In the genomic region with DNA sequence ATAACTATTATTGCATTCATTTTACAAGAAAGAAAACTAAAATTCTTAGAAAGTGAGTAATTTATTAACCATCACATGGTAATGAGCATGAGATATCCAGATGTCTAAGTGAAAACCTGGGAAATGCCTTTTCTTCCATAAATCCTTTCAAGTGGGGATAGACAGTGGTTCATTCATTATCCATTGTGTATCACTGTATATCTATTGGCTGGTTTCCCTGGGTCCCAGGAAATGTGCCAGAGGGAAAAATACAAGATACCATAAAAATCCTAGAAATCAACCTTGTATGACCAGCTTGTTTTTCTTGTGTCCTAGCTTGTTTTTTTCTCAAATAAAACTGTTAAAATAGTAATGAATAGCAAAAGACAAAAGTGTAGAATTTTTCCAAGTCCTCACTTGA, we compare ENCODE assay signal across 16 mouse cellular contexts.
DNase-seq lines count a peak whose midpoint lies in the region; TF ChIP-seq lines count a peak whose summit lies in the region.
"Had no signal": no experiment of that assay in that cellular context is flagged by ENCODE, and none has a peak within 500 bp of the region (broad histone marks: within the 10 kb centered on the region; RNA-seq: fewer than 3 reads in every experiment).

No protein-coding gene starts in this region.

- intact Hi-C loops in left cerebral cortex, postnatal 4 days (cut with DNase I): no loop called here

- TF ChIP-seq POLR2A in brain, embryonic 14.5 days (IDR thresholded peaks at IDR 0.05; ENCODE audit: borderline replicate concordance, extremely low read depth, insufficient read depth, insufficient read length, poor library complexity, severe bottlenecking): no peak

- TF ChIP-seq CTCF in brain, embryonic 14.5 days (IDR thresholded peaks at IDR 0.05; ENCODE audit: borderline replicate concordance, extremely low read depth, insufficient read depth, insufficient read length): no peak

- DNase-seq in 3T3-L1 (ENCODE audit: low read depth, low spot score): peak; percentile 53
- peak; percentile 0 for DNase-seq in Muller cell, postnatal 12 days (ENCODE audit: inconsistent ontology term)
- DNase-seq in brain, embryonic 14.5 days (ENCODE audit: low read depth): peak; percentile 5
- DNase-seq in layer of hippocampus, adult 18-20 months (ENCODE audit: low spot score in 2 of 2): no peak
- DNase-seq in left cerebral cortex, postnatal 4 days: no peak
- DNase-seq: adrenal gland, adult 8-10 months; adrenal gland, postnatal 14 days; adrenal gland, postnatal 36 days; B cell, adult 2 months; cerebellum, adult 11 months; cerebellum, adult 18-20 months; cerebellum, adult 8-10 months; cerebellum, adult 9-11 months; cerebellum, postnatal 14 days; cerebellum, postnatal 36 days; forebrain, postnatal 0 days had no signal

Comparison
In these comparisons a context has a peak if more than half of its experiments do, and no peak if none do; other contexts are left out.
1. DNase-seq: peak in 3T3-L1 (single experiment), Muller cell, postnatal 12 days (single experiment) and brain, embryonic 14.5 days (single experiment); none in layer of hippocampus, adult 18-20 months (0 of 2) and left cerebral cortex, postnatal 4 days (single experiment).